In the genomic region with DNA sequence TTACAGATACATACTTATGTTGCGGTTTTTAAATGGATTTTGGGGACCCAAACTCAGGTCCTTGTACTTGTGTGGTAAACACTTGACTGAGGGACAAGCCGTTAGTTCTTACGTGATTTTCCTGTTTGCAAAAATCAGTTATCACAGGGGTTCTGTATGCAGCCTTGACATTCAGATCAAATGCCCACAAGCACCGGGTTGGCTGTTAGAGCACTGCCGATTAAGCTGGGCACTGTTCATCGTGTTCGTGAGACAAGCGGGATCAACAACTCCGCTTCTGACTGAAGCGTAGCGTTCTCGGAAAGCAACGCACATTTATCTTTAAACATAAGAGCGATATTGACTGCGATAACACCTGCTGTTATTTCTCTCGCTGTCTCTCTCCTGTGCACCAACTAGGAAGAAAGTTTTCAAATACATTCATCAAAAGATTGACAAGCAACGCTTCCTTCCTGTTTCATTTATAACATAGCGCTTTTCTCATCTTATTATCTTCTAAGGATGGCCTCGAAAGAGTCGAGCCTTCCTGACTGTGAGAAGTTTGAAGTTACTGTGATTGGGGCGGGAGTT, we compare ENCODE assay signal across 18 mouse cellular contexts.
DNase-seq lines count a peak whose midpoint lies in the region; ATAC-seq lines count a peak whose summit lies in the region.
"Had no signal": no experiment of that assay in that cellular context is flagged by ENCODE, and none has a peak within 500 bp of the region (broad histone marks: within the 10 kb centered on the region; RNA-seq: fewer than 3 reads in every experiment).

No protein-coding gene starts in this region.

- peak; percentile 37 for DNase-seq in thymus, postnatal 0 days (ENCODE audit: low spot score)
- DNase-seq in thymus, postnatal 10 days (ENCODE audit: low spot score in 2 of 2), result no peak
- DNase-seq in CD4-positive, CD25-positive, alpha-beta regulatory T cell, adult 2 months (ENCODE audit: low read depth, low spot score), result peak; percentile 56
- DNase-seq in induced T-regulatory cell, adult 2 months (ENCODE audit: low read depth), result peak; percentile 35
- no peak for DNase-seq in right cerebral cortex, postnatal 36 days (ENCODE audit: low spot score in 2 of 2)
- no peak for DNase-seq in MN1 (ENCODE audit: low spot score)
- DNase-seq in left cerebral cortex, postnatal 4 days, result no peak
- DNase-seq: cerebellum, adult 11-12 months; forebrain, postnatal 0 days; gastrocnemius, postnatal 10 days; heart, postnatal 10 days; kidney, adult 2 months; layer of hippocampus, adult 9-11 months; liver; lung, adult 2 months; lung, postnatal 10 days had no signal

- ATAC-seq in activated CD4-positive, CD25-positive, alpha-beta regulatory T cell, adult 4 months, result peak; percentile 73
- ATAC-seq: forebrain, postnatal 0 days; midbrain, embryonic 16.5 days had no signal

- intact Hi-C loops in left cerebral cortex, postnatal 4 days (cut with DNase I), result no loop called here

Comparison
In these comparisons a context has a peak if more than half of its experiments do, and no peak if none do; other contexts are left out.
1. DNase-seq: peak in thymus, postnatal 0 days (single experiment), CD4-positive, CD25-positive, alpha-beta regulatory T cell, adult 2 months (single experiment) and induced T-regulatory cell, adult 2 months (single experiment); none in thymus, postnatal 10 days (0 of 2), right cerebral cortex, postnatal 36 days (0 of 2), MN1 (single experiment) and left cerebral cortex, postnatal 4 days (single experiment).